Mouse (Mus musculus) E14TG2a.4 (cell line): ENCODE data around the gene Slc30a3.
A peak's percentile ranks its signal among the peaks of the same experiment; 100 is the strongest.
"Not testable (repeated sequence)": the region's sequence is repeated elsewhere in the genome, so short reads cannot be mapped to it uniquely, and the experiment has no call there.

Experiments used
- H3K27me3 ChIP-seq: 2 replicates; pipeline ENCODE4 v1.6.1; 2014; ENCODE audit warnings: low read length, control low read depth; ENCODE audit not compliant: insufficient read depth
- H3K36me3 ChIP-seq: 2 replicates; pipeline ENCODE4 v1.6.1; 2014; ENCODE audit warnings: low read length, control low read depth; ENCODE audit not compliant: insufficient read depth
- H3K4me1 ChIP-seq: replicated peaks from 2 replicates; pipeline ENCODE4 v1.6.1; 2014; ENCODE audit warnings: low read depth, low read length, control low read depth
- H3K4me3 ChIP-seq: replicated peaks from 2 replicates; pipeline ENCODE4 v1.5.1; 2014; ENCODE audit warnings: mild to moderate bottlenecking, low read length
- H3K9me3 ChIP-seq: 2 replicates; pipeline ENCODE4 v1.6.1; 2014; ENCODE audit warnings: low read length, control low read depth
- CTCF ChIP-seq: conservative IDR thresholded peaks from 2 replicates; pipeline ENCODE4 v1.5.1; 2014; ENCODE audit warnings: low read length
- NANOG ChIP-seq: IDR thresholded peaks from 2 replicates; pipeline ENCODE4 v1.6.1; 2014; ENCODE audit warnings: borderline replicate concordance, low read length, mixed read lengths
- POU5F1 ChIP-seq: IDR thresholded peaks from 2 replicates; pipeline ENCODE4 v1.6.1; 2014; ENCODE audit warnings: low read length, borderline replicate concordance

Gene Slc30a3

DNA sequence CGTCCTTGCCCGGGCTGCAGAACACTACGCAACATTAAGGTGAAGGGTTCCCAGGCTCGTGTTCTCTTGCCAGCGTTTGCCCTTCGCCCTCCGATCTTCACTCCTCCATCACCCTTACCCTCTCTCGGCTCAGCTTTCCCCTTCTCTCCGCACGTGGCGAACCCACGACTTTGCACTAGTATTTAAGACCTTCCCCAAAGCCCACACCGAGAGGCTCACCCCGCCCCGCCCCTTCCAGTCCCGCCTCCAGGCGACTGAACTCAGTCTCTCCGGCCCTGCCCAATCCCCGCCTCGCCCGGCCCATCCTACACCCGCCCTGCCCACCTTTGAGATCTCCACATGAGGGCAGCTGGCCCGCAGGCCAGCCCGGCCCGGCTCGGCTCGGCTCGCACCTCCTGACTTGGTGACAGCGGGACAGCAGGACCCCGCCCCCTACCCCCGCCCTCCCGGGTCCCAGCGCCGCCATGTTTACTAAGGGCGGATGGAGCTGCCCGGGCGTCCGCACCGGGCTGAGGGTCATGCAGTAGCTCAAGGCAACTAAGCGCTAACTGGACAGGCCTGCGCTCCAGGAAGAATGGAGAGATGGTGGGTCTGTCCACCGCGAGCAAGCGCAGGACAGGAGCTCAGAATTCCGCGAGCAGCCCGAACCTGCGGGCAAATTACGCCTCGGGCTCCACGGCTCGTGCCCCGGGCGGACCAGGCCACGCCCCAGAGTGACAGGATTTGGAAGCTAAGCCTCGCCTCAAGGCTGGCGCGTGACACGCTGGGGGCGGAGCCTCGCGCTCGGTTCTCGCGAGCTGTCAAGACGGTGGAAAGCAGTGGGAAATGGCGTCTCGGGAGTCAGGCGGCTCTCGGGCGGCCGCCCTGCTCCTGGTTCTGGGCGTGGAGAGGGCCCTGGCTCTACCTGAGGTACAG is 59.9 kb downstream of the Slc30a3 start, which contains the start of gene Atraid:
Gene Atraid (plus strand): TSS at position 465 of the 915 bp plus-strand sequence.
- Histone ChIP-seq H3K9me3 (no peaks in the 10 kb centered on the region), H3K27me3 (0 out of 2 replicates have a peak, but pooled peaks cover 2% of the 10 kb centered on the region), H3K4me3 (peak within 1 kb of the TSS; percentile 93), H3K36me3 (peaks cover 39% of the 10 kb centered on the region), H3K4me1 (peaks cover 29% of the 10 kb centered on the region)
- TF ChIP-seq POU5F1 (no peak), CTCF (no peak), NANOG (no peak)

GRCm38 (mm10) chr5:31047074-31047473 is 61.0 kb downstream of the Slc30a3 start:
- no peak for TF ChIP-seq NANOG
- no peak for TF ChIP-seq CTCF
- TF ChIP-seq POU5F1, result no peak
- H3K9me3 ChIP-seq, result no peaks in the 10 kb centered on the region
- peaks cover 21% of the 10 kb centered on the region for H3K4me1 ChIP-seq
- H3K36me3 ChIP-seq, result peaks cover 42% of the 10 kb centered on the region
- peak overlapping the region; percentile 93 for H3K4me3 ChIP-seq
- 0 out of 2 replicates have a peak, but pooled peaks cover 2% of the 10 kb centered on the region for H3K27me3 ChIP-seq

GRCm38 (mm10) chr5:31046416-31046815 is 61.6 kb downstream of the Slc30a3 start:
- TF ChIP-seq CTCF (no peak), POU5F1 (no peak), NANOG (no peak)
- H3K36me3 ChIP-seq, result peaks cover 42% of the 10 kb centered on the region
- H3K4me3 ChIP-seq, result no peak overlapping the region
- H3K27me3 ChIP-seq, result 0 out of 2 replicates have a peak, but pooled peaks cover 2% of the 10 kb centered on the region
- no peaks in the 10 kb centered on the region for H3K9me3 ChIP-seq
- peaks cover 21% of the 10 kb centered on the region for H3K4me1 ChIP-seq

DNA sequence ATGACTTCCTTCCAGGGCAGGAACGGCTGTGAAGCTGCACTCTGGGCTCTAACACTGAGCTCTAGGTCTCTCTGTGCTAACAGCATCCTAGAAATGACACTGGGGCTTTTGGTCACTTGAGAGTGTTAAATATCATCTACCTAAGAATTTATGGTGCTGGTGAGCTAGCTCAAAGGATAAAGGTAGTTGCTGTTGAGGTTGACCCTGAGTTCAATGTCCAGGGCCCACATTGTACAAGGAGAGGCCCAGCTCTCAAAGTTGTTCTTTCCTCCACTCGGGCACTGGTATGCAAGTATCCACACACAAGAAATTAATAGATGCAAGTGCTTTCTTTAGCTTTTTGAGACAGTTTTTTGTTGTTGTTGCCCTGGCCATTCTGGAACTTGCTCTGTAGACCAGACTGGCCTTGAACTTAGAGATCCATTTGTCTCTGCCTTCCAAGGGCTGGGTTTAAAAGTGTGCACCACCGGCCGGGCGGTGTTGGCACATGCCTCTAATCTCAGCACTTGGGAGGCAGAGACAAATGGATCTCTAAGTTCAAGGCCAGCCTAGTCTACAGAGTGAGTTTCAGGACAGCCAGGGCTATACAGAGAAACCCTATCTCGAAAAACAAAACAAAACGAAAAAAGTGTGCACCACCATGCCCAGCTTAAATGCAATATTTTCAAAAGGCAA is 69.7 kb downstream of the Slc30a3 start:
- no peaks in the 10 kb centered on the region for H3K27me3 ChIP-seq
- H3K4me1 ChIP-seq, result no peaks in the 10 kb centered on the region
- no peak overlapping the region for H3K4me3 ChIP-seq
- no peaks in the 10 kb centered on the region for H3K9me3 ChIP-seq
- TF ChIP-seq CTCF, result no peak
- TF ChIP-seq POU5F1, result no peak
- no peak for TF ChIP-seq NANOG
- peaks cover 75% of the 10 kb centered on the region for H3K36me3 ChIP-seq

DNA sequence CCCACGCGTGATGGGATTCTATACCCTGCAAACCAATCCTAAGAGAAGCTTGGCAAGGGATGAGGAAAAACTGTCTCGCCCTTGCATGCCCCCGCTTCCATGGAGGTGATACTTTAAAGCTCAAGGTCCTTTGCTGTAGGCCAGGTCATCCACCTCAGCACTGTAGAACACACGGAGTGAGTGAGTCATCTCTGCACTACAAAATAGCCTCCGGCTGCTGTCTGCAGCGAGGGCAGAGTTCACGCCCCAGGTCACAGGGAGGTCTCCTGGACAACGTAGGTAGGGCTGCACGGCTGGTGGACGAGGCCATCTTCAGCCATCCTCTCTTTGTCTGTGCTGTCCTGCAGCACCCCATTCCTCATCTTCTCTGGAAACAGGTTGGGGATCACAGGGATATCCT is 71.5 kb downstream of the Slc30a3 start:
- peaks cover 58% of the 10 kb centered on the region for H3K36me3 ChIP-seq
- not testable (repeated sequence) for H3K4me3 ChIP-seq, H3K9me3 ChIP-seq, H3K27me3 ChIP-seq, H3K4me1 ChIP-seq
